Mouse (Mus musculus): Measurements from ENCODE around the gene Olfr816.
"Not testable (repeated sequence)": the region's sequence is repeated elsewhere in the genome, so short reads cannot be mapped to it uniquely, and the experiment has no call there.

Olfr816 gene

DNA sequence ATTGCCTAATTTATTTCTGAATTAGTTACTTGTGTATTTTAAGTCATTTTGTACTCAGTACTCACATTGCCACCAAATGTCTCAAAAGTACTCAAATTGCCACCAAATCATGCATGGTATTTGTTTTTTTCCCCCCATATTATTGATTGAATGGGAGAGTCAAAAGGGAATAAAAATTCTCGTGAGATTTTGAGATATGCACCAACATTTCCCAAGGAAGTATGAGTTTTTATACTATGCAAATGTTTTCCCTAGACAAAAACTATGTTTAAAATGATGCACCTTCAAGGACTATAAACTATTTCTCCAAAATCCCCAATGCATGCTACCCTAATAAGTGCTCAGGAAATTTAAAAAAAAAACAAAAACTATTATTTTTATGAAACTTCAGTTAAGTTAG is at the start of gene Olfr816:
TSS of gene Olfr816 (minus strand) at position 101 of the 400 bp plus-strand sequence.
- no peak for DNase-seq (ENCODE audit: low spot score in 2 of 2)

- DNase-seq (ENCODE audit: low spot score in 2 of 2) = no peak
Measured at GRCm38 (mm10) chr10:129949000-129949399, 33.6 kb upstream of the Olfr816 start, which contains the start of gene Olfr818. Gene Olfr818 (minus strand): TSS chr10:129949100.

DNA sequence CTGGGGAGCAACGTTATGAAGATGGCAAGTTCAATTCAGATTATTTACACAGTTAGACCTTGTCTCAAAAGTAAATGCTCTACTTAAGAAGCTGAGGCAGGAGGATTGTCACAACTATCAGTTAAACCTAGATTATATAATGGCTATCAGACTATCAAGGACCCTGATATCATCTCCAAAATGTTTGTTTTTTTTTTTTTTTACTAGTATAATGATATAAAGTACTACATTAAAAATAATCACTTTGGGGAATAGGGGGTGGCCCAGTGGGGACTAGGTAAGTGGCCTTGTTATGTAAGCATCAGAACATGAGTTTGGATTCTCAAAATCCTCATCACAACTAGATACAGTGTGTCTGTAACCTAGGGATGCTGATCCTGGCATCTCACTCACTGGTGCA is 9.6 kb downstream of the Olfr816 start, which contains the start of gene Olfr815:
TSS of gene Olfr815 (minus strand) at position 101 of the 400 bp plus-strand sequence.
- DNase-seq (ENCODE audit: low spot score in 2 of 2) = not testable (repeated sequence)

- no peak for DNase-seq (ENCODE audit: low spot score in 2 of 2)
Measured at GRCm38 (mm10) chr10:129885934-129886333, 29.5 kb downstream of the Olfr816 start.

DNA sequence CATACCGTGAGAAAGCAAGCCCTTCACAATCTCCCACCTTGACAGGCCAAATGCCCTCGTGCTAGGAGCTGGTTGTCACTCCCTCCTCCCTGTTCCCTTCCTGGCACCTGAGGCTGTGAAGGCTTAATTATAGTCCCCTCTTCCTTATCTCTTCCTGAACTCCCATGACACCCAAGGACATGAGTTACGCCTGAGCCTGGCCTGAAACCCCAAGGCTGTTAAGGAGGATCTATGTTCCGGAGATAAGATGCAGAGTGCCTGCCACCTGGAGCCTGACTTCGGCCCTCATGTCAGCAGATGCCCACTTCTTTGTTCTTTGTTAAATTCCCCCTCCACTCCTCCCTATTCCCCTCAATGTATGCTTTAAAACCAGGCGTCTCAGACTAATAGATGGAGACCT is 29.9 kb downstream of the Olfr816 start:
- not testable (repeated sequence) for DNase-seq (ENCODE audit: low spot score in 2 of 2)

GRCm38 (mm10) chr10:129879751-129880150 is 35.6 kb downstream of the Olfr816 start, which contains the start of gene Olfr814:
Gene Olfr814 (minus strand): TSS chr10:129879851.
- DNase-seq (ENCODE audit: low spot score in 2 of 2) = not testable (repeated sequence)
